Mouse (Mus musculus) bone marrow, adult 2 months (tissue): Measurements from ENCODE around the gene Dlec1.

Experiments
- CTCF ChIP-seq: fragments of 200-500 bp; IDR thresholded peaks from 2 replicates; pipeline ENCODE4 v1.5.1; 2011; ENCODE audit warnings: low read length, control low read depth; ENCODE audit not compliant: control insufficient read depth, insufficient read depth
- POLR2A ChIP-seq: fragments of 200-500 bp; IDR thresholded peaks from 2 replicates; pipeline ENCODE4 v1.6.1; 2011; ENCODE audit warnings: low read depth, mild to moderate bottlenecking, control low read depth, low read length, borderline replicate concordance; ENCODE audit not compliant: control insufficient read depth

DNA sequence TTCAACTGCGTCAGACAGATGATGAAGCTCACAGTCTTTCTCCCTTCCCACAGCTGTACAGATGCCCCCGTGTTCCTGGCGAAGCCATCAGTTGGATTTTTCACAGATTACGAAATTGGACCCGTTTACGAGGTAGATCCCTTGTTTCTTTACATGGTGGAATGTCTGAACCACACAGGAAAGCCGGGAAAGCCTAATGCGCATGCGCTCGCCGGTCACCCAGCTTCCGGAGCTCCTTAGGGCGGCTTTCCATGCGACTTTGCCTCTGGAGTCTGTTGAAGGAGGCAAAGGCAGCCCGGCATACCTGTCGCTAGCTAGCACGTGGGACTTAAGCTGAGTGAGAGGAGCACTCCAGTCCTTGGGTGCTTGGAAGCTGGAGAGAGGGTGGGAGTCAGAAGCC, 12.6 kb downstream of the Dlec1 start:
- TF ChIP-seq CTCF: no peak
- no peak for TF ChIP-seq POLR2A
